In the genomic region with DNA sequence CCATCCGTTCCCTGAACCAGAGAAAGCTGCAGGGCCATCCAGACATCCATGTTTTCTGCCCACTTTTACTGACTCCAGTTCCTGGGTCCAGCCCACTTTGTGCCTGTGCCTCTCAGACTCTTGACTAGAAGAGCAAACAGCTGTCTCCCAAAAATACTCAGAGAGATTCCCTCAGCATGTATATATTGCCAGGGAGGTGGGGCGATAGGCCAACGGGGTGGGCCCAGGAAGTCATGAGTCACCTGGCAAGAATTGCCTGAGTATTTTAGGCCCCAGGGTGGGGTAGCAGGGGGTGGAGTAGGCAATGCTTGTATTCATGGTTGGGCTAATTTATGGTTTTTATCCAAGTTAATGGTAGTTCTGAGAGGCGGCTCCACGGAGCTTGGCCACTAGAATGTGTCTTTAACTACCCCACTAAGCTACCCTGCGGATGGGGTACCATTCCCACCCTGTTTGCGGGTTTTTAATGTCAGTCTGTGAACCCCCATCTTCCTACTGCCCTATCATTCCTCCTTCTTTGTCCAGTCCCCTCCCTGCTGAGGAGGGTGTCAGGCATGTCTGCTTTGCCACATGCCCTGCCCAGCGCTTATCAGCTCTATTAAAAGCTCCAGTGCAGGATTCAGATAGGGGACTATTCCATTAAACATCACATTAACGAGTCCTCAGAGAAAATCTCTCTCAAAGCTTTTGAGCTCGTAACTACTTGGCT, we compare ENCODE assay signal across 11 mouse cellular contexts. TPM values are rescaled to one million over a fixed set of nuclear protein-coding genes. Genes with fewer than 3 reads are reported as not detected.
DNase-seq lines count a peak whose midpoint lies in the region; ATAC-seq lines count a peak whose summit lies in the region.
"Had no signal": no experiment of that assay in that cellular context is flagged by ENCODE, and none has a peak within 500 bp of the region (broad histone marks: within the 10 kb centered on the region; RNA-seq: fewer than 3 reads in every experiment).

No protein-coding gene starts in this region.

- WGBS in embryonic facial prominence, embryonic 13.5 days = 83% methylated on average over 10 of the region's 10 CpGs
- WGBS in embryonic facial prominence, embryonic 10.5 days = 87% methylated on average over 10 of the region's 10 CpGs
- 46% methylated on average over 10 of the region's 10 CpGs for WGBS in heart, embryonic 14.5 days
- WGBS in forebrain, embryonic 15.5 days = 78% methylated on average over 10 of the region's 10 CpGs

- peaks cover 4% of the 10 kb centered on the region for H3K4me1 ChIP-seq in embryonic facial prominence, embryonic 13.5 days
- H3K4me1 ChIP-seq in embryonic facial prominence, embryonic 10.5 days = peaks cover 14% of the 10 kb centered on the region
- H3K4me1 ChIP-seq in heart, embryonic 14.5 days (ENCODE audit: control insufficient read depth in 2 of 2, insufficient read depth in 2 of 2, low read length in 2 of 2) = peaks cover 29 to 44% of the 10 kb centered on the region in 2 experiments
- no peaks in the 10 kb centered on the region for H3K4me1 ChIP-seq in forebrain, embryonic 15.5 days

- DNase-seq in embryonic facial prominence, embryonic 10.5 days (ENCODE audit: low spot score) = no peak
- DNase-seq in gastrocnemius, adult 18-20 months (ENCODE audit: low spot score) = peak; percentile 73
- peak; percentile 53 for DNase-seq in lung, postnatal 36 days
- DNase-seq in kidney, postnatal 25 days = no peak
- no peak for DNase-seq in left cerebral cortex, postnatal 14 days (ENCODE audit: low spot score in 2 of 2)
- DNase-seq: kidney, postnatal 10 days; right cerebral cortex, postnatal 4 days; thymus, postnatal 4 days had no signal

- ATAC-seq in embryonic facial prominence, embryonic 13.5 days (ENCODE audit: insufficient number of reproducible peaks, insufficient read depth, low FRiP score, low TSS enrichment, low read depth) = 0 out of 2 replicates have a peak, but pooled peaks have one; percentile 37
- ATAC-seq in heart, embryonic 14.5 days (ENCODE audit: insufficient number of reproducible peaks, insufficient read depth, low FRiP score, low read depth) = peak; percentile 68
- no peak for ATAC-seq in forebrain, embryonic 15.5 days (replicated peaks)

- no peak overlapping the region for H3K9ac ChIP-seq in embryonic facial prominence, embryonic 13.5 days
- H3K9ac ChIP-seq in heart, embryonic 14.5 days (ENCODE audit: low read length) = peak overlapping the region; percentile 51
- H3K9ac ChIP-seq in forebrain, embryonic 15.5 days (replicated peaks) = no peak overlapping the region

- no peaks in the 10 kb centered on the region for H3K27me3 ChIP-seq in embryonic facial prominence, embryonic 13.5 days
- no peaks in the 10 kb centered on the region for H3K27me3 ChIP-seq in embryonic facial prominence, embryonic 10.5 days (replicated peaks; ENCODE audit: low read depth, poor library complexity, severe bottlenecking)
- H3K27me3 ChIP-seq in heart, embryonic 14.5 days (ENCODE audit: control insufficient read depth, insufficient read depth, low read length) = no peaks in the 10 kb centered on the region
- H3K27me3 ChIP-seq in forebrain, embryonic 15.5 days = no peaks in the 10 kb centered on the region

- no peaks in the 10 kb centered on the region for H3K36me3 ChIP-seq in embryonic facial prominence, embryonic 13.5 days
- no peaks in the 10 kb centered on the region for H3K36me3 ChIP-seq in embryonic facial prominence, embryonic 10.5 days (replicated peaks)
- no peaks in the 10 kb centered on the region for H3K36me3 ChIP-seq in heart, embryonic 14.5 days (ENCODE audit: control insufficient read depth, insufficient read depth, low read length)
- H3K36me3 ChIP-seq in forebrain, embryonic 15.5 days = no peaks in the 10 kb centered on the region

- no peaks in the 10 kb centered on the region for H3K9me3 ChIP-seq in embryonic facial prominence, embryonic 13.5 days
- H3K9me3 ChIP-seq in embryonic facial prominence, embryonic 10.5 days = no peaks in the 10 kb centered on the region
- no peaks in the 10 kb centered on the region for H3K9me3 ChIP-seq in heart, embryonic 14.5 days (ENCODE audit: control insufficient read depth, low read length)
- H3K9me3 ChIP-seq in forebrain, embryonic 15.5 days = no peaks in the 10 kb centered on the region

- H3K4me2 ChIP-seq in embryonic facial prominence, embryonic 13.5 days = no peak overlapping the region
- H3K4me2 ChIP-seq in heart, embryonic 14.5 days (ENCODE audit: low read length) = peak overlapping the region; percentile 45
- no peak overlapping the region for H3K4me2 ChIP-seq in forebrain, embryonic 15.5 days (replicated peaks)

- H3K27ac ChIP-seq in embryonic facial prominence, embryonic 13.5 days = no peak overlapping the region
- H3K27ac ChIP-seq in embryonic facial prominence, embryonic 10.5 days (replicated peaks) = no peak overlapping the region
- H3K27ac ChIP-seq in heart, embryonic 14.5 days (replicated peaks in 1 of 2; ENCODE audit: control insufficient read depth in 1 of 2, insufficient read depth in 1 of 2, low read depth in 2 of 2, low read length in 2 of 2) = peak overlapping the region; percentile 75 to 92
- H3K27ac ChIP-seq in forebrain, embryonic 15.5 days (replicated peaks) = no peak overlapping the region

- intact Hi-C loops in left cerebral cortex, postnatal 14 days (cut with DNase I) = no loop called here

- H3K4me3 ChIP-seq in embryonic facial prominence, embryonic 13.5 days = no peak overlapping the region
- no peak overlapping the region for H3K4me3 ChIP-seq in embryonic facial prominence, embryonic 10.5 days
- no peak overlapping the region for H3K4me3 ChIP-seq in heart, embryonic 14.5 days (ENCODE audit: control insufficient read depth in 1 of 2, insufficient read depth in 1 of 2, low read depth in 1 of 2, low read length in 2 of 2)
- no peak overlapping the region for H3K4me3 ChIP-seq in forebrain, embryonic 15.5 days

RNA-seq across cellular contexts. Expression of a gene that starts 59.0 kb away (rescaled TPM):
- 30.4 TPM in 2 replicates for polyA plus RNA-seq in embryonic facial prominence, embryonic 13.5 days (2015; fragmentation: Nextera tagmentation; extraction: Ambion mirVana)
- 33.3 and 33.5 TPM in 2 replicates for polyA plus RNA-seq in embryonic facial prominence, embryonic 10.5 days (2016; fragmentation: Nextera tagmentation; extraction: Ambion mirVana)
- 100 to 1,000 TPM; 274 to 325 TPM for total RNA-seq in gastrocnemius, adult 18-20 months (2021)
- polyA plus RNA-seq in heart, embryonic 14.5 days (2014; fragmentation: Nextera tagmentation; extraction: Ambion mirVana) = 71.8 and 76.2 TPM in 2 replicates
- polyA plus RNA-seq in forebrain, embryonic 15.5 days (2015; fragmentation: Nextera tagmentation; extraction: Ambion mirVana) = 45.4 and 45.5 TPM in 2 replicates
- total RNA-seq in left cerebral cortex, postnatal 14 days (2021) = 100 to 1,000 TPM; 339 to 352 TPM

Comparison
In these comparisons a context has a peak if more than half of its experiments do, and no peak if none do; other contexts are left out.
1. H3K27ac ChIP-seq: peak in heart, embryonic 14.5 days (2 of 2); none in embryonic facial prominence, embryonic 13.5 days (single experiment), embryonic facial prominence, embryonic 10.5 days (single experiment) and forebrain, embryonic 15.5 days (single experiment).
2. DNase-seq: peak in gastrocnemius, adult 18-20 months (single experiment) and lung, postnatal 36 days (single experiment); none in embryonic facial prominence, embryonic 10.5 days (single experiment), kidney, postnatal 25 days (0 of 2) and left cerebral cortex, postnatal 14 days (0 of 2).